Mouse (Mus musculus): ENCODE data around the gene Ctdsp1. TPM values are rescaled to one million over a fixed set of nuclear protein-coding genes. Genes with fewer than 3 reads are reported as not detected.

The Ctdsp1 gene
- 105 TPM for total RNA-seq (2023)

GRCm38 (mm10) chr1:74390924-74391748 is at the start of gene Ctdsp1:
Gene Ctdsp1 (plus strand): TSS chr1:74391509.

GRCm38 (mm10) chr1:74361812-74362211 is 29.5 kb upstream of the Ctdsp1 start, which contains the start of gene Catip:
Gene Catip (plus strand): TSS chr1:74362108.

GRCm38 (mm10) chr1:74374980-74375379 is 16.3 kb upstream of the Ctdsp1 start, which contains the start of gene Slc11a1:
Gene Slc11a1 (plus strand): TSS chr1:74375195.

GRCm38 (mm10) chr1:74408589-74409504 is 17.5 kb downstream of the Ctdsp1 start, which contains the start of gene Vil1:
Gene Vil1 (plus strand): TSS chr1:74409376.

Other genes with a start within 250 kb of the Ctdsp1 start
- 1.8 TPM for gene Cxcr2, start 237.5 kb upstream of the Ctdsp1 start, total RNA-seq (2023)
- gene Cxcr1, start 196.9 kb upstream of the Ctdsp1 start, total RNA-seq (2023): not detected
- 366 TPM for gene Arpc2, start 155.4 kb upstream of the Ctdsp1 start, total RNA-seq (2023)
- gene Gpbar1, start 113.0 kb upstream of the Ctdsp1 start, total RNA-seq (2023): 1.7 TPM
- 169 TPM for gene Aamp, start 106.8 kb upstream of the Ctdsp1 start, total RNA-seq (2023)
- gene Pnkd, start 106.6 kb upstream of the Ctdsp1 start, total RNA-seq (2023): 22.7 TPM
- gene Tmbim1, start 85.9 kb upstream of the Ctdsp1 start, total RNA-seq (2023): 0.95 TPM
- gene Catip, start 29.4 kb upstream of the Ctdsp1 start, total RNA-seq (2023): not detected
- gene Slc11a1, start 16.3 kb upstream of the Ctdsp1 start, total RNA-seq (2023): 5.3 TPM
- 1.4 TPM for gene Vil1, start 17.9 kb downstream of the Ctdsp1 start, total RNA-seq (2023)
- gene Cnot9, start 114.5 kb downstream of the Ctdsp1 start, total RNA-seq (2023): 26.5 TPM
- gene Plcd4, start 151.4 kb downstream of the Ctdsp1 start, total RNA-seq (2023): not detected
- gene Usp37, start 152.8 kb downstream of the Ctdsp1 start, total RNA-seq (2023): 28.5 TPM
- gene Zfp142, start 196.7 kb downstream of the Ctdsp1 start, total RNA-seq (2023): 51.8 TPM
- 8.1 TPM for gene Bcs1l, start 196.8 kb downstream of the Ctdsp1 start, total RNA-seq (2023)
- 44.4 TPM for gene Rnf25, start 209.9 kb downstream of the Ctdsp1 start, total RNA-seq (2023)
- gene Stk36, start 209.9 kb downstream of the Ctdsp1 start, total RNA-seq (2023): not detected

All from CD4-positive naive resting alpha-beta T cell, adult 57 days (primary cell).